In the genomic region with DNA sequence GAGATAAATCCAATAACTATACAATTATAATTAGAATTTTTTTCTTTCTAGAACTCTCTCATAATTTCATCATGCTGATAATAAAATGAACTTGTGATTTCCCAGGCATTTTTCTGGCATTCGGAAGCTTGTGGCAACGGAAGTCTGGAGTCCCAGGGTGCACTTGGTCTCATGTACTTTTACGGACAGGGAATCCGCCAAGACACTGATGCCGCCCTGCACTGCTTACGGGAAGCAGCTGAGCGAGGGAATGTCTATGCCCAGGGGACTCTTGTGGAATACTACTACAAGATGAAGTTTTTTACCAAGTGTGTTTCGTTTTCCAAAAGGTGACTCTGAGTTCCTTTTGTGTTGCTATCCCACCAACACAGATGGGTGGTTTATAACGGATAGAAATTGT, we compare ENCODE assay signal across 27 mouse cellular contexts. TPM values are rescaled to one million over a fixed set of nuclear protein-coding genes. Genes with fewer than 3 reads are reported as not detected.
"Had no signal": no experiment of that assay in that cellular context is flagged by ENCODE, and none has a peak within 500 bp of the region (broad histone marks: within the 10 kb centered on the region; RNA-seq: fewer than 3 reads in every experiment).

No protein-coding gene starts in this region.

- DNase-seq: cerebellum, adult 2 months; cerebellum, adult 8-10 months; cerebellum, adult 9-10 months; cerebellum, adult 9-11 months; cerebellum, postnatal 10 days; cerebellum, postnatal 14 days; cerebellum, postnatal 25 days; cerebellum, postnatal 36 days; embryo, embryonic 11 days; forebrain, postnatal 0 days; gastrocnemius, postnatal 10 days; gastrocnemius, postnatal 14 days; gastrocnemius, postnatal 25 days; gastrocnemius, postnatal 36 days had no signal

- H3K4me1 ChIP-seq: embryonic facial prominence, embryonic 15.5 days; forebrain, embryonic 10.5 days; forebrain, embryonic 12.5 days; forebrain, embryonic 13.5 days; forebrain, embryonic 15.5 days had no signal

- H3K4me3 ChIP-seq: embryonic facial prominence, embryonic 10.5 days; embryonic facial prominence, embryonic 12.5 days; embryonic facial prominence, embryonic 13.5 days; embryonic facial prominence, embryonic 15.5 days; erythroblast, embryonic 14.5 days; forebrain, embryonic 10.5 days; forebrain, embryonic 12.5 days; forebrain, embryonic 13.5 days; forebrain, embryonic 15.5 days; heart, embryonic 10.5 days had no signal

- H3K36me3 ChIP-seq: embryonic facial prominence, embryonic 10.5 days; embryonic facial prominence, embryonic 12.5 days; embryonic facial prominence, embryonic 13.5 days; embryonic facial prominence, embryonic 15.5 days; forebrain, embryonic 10.5 days; forebrain, embryonic 12.5 days; forebrain, embryonic 15.5 days; heart, embryonic 10.5 days had no signal

- H3K27me3 ChIP-seq: embryonic facial prominence, embryonic 12.5 days; embryonic facial prominence, embryonic 13.5 days; embryonic facial prominence, embryonic 15.5 days; forebrain, embryonic 12.5 days; forebrain, embryonic 13.5 days; forebrain, embryonic 15.5 days had no signal

- ATAC-seq: forebrain, embryonic 13.5 days; forebrain, embryonic 14.5 days; forebrain, embryonic 15.5 days; forebrain, embryonic 16.5 days; forebrain, postnatal 0 days had no signal

- H3K9me3 ChIP-seq: embryonic facial prominence, embryonic 10.5 days; embryonic facial prominence, embryonic 12.5 days; embryonic facial prominence, embryonic 13.5 days; embryonic facial prominence, embryonic 15.5 days; forebrain, embryonic 10.5 days; forebrain, embryonic 12.5 days; forebrain, embryonic 13.5 days; forebrain, embryonic 15.5 days; heart, embryonic 10.5 days had no signal

- H3K27ac ChIP-seq: embryonic facial prominence, embryonic 10.5 days; embryonic facial prominence, embryonic 12.5 days; embryonic facial prominence, embryonic 13.5 days; embryonic facial prominence, embryonic 15.5 days; forebrain, embryonic 10.5 days; forebrain, embryonic 12.5 days; forebrain, embryonic 13.5 days; forebrain, embryonic 15.5 days; heart, embryonic 10.5 days had no signal

- H3K4me2 ChIP-seq: embryonic facial prominence, embryonic 12.5 days; embryonic facial prominence, embryonic 13.5 days; embryonic facial prominence, embryonic 15.5 days; forebrain, embryonic 12.5 days; forebrain, embryonic 13.5 days; forebrain, embryonic 15.5 days had no signal

- H3K9ac ChIP-seq: embryonic facial prominence, embryonic 12.5 days; embryonic facial prominence, embryonic 13.5 days; embryonic facial prominence, embryonic 15.5 days; forebrain, embryonic 12.5 days; forebrain, embryonic 13.5 days; forebrain, embryonic 15.5 days; forebrain, postnatal 0 days had no signal

RNA-seq across cellular contexts. Expression of a gene that starts 17.3 kb away (rescaled TPM):
- total RNA-seq: granulocyte monocyte progenitor cell, adult 5-6 weeks had no signal

RNA-seq across cellular contexts. Expression of a gene that starts 23.7 kb away (rescaled TPM):
- total RNA-seq: granulocyte monocyte progenitor cell, adult 5-6 weeks had no signal
- polyA plus RNA-seq: erythroblast, embryonic 14.5 days had no signal

RNA-seq across cellular contexts. Expression of a gene that starts 47.7 kb away (rescaled TPM):
- polyA plus RNA-seq: erythroblast, embryonic 14.5 days had no signal
